Mouse (Mus musculus) adrenal gland, postnatal 14 days (tissue): ENCODE results near the gene Gm42421. TPM values are rescaled to one million over a fixed set of nuclear protein-coding genes. Genes with fewer than 3 reads are reported as not detected.

Experiments used
- total RNA-seq: library from RNA; stranded (reverse); gene quantifications from 2 replicates; pipeline ENCODE4 v1.2.3, GENCODE M21; 2021

The Gm42421 gene
- total RNA-seq, 1 experiment from 2014 or later, result not detected

Other genes starting within 250 kb of the Gm42421 start
- gene Usp42, start 195.9 kb upstream of the Gm42421 start, total RNA-seq, result 13.5 and 16.8 TPM in 2 replicates
- 33.1 and 34.2 TPM in 2 replicates for gene Eif2ak1, start 110.4 kb upstream of the Gm42421 start, total RNA-seq
- not detected in 2 replicates for gene Ankrd61, start 30.5 kb upstream of the Gm42421 start, total RNA-seq
- gene Aimp2, start 18.3 kb upstream of the Gm42421 start, total RNA-seq, result 33.5 and 41.5 TPM in 2 replicates
- gene Pms2, start 18.2 kb upstream of the Gm42421 start, total RNA-seq, result 8.7 and 8.9 TPM in 2 replicates
- 1.3 and 1.7 TPM in 2 replicates for gene Rsph10b, start 4.9 kb downstream of the Gm42421 start, total RNA-seq
- gene Ccz1, start 86.7 kb downstream of the Gm42421 start, total RNA-seq, result 47.6 and 59.7 TPM in 2 replicates
- gene Ocm, start 98.5 kb downstream of the Gm42421 start, total RNA-seq, result not detected in 2 replicates
- gene Lmtk2, start 172.3 kb downstream of the Gm42421 start, total RNA-seq, result 26.2 and 28.0 TPM in 2 replicates